Mouse (Mus musculus) MEL (cell line): ENCODE measurements around the gene Fcho1. TPM values are rescaled to one million over a fixed set of nuclear protein-coding genes. Genes with fewer than 3 reads are reported as not detected.

Experiments used
- DNase-seq: peaks from one replicate; pipeline ENCODE4 v3.0.0; 2011; ENCODE audit warnings: low read depth, low spot score
- H3K27ac ChIP-seq: 2 replicates; pipeline ENCODE4 v1.5.1; 2012; ENCODE audit warnings: low read depth, mild to moderate bottlenecking, control low read depth, low read length, moderate library complexity; ENCODE audit not compliant: control insufficient read depth
- H3K27me3 ChIP-seq, 2 experiments: fragments of 150-350 bp in 1 of 2; sonication (generic) in 1 of 2; 2 replicates each; pipeline ENCODE4 v1.6.1; 2012; ENCODE audit warnings: low read length in 2 of 2, mild to moderate bottlenecking in 2 of 2, improper control_type of control experiment in 1 of 2, moderate library complexity in 1 of 2; ENCODE audit not compliant: insufficient read depth in 2 of 2, control insufficient read depth in 1 of 2
- H3K36me3 ChIP-seq, 2 experiments: 2 replicates each; pipeline ENCODE4 v1.6.1; 2012 to 2014; ENCODE audit warnings: low read length in 2 of 2, improper control_type of control experiment in 1 of 2, inconsistent platforms in 1 of 2, mild to moderate bottlenecking in 1 of 2; ENCODE audit not compliant: insufficient read depth in 2 of 2, control insufficient read depth in 1 of 2
- H3K4me1 ChIP-seq, 2 experiments: fragments of 150-350 bp in 1 of 2; sonication (generic) in 1 of 2; 2 replicates each; pipeline ENCODE4 v1.6.1; 2012; ENCODE audit warnings: low read length in 2 of 2, improper control_type of control experiment in 1 of 2, mild to moderate bottlenecking in 1 of 2; ENCODE audit not compliant: insufficient read depth in 2 of 2, control insufficient read depth in 1 of 2
- H3K4me3 ChIP-seq, 2 experiments: fragments of 150-350 bp in 1 of 2; sonication (generic) in 1 of 2; 2 replicates each; pipeline ENCODE4 v1.5.1; 2012; ENCODE audit warnings: low read depth in 2 of 2, low read length in 2 of 2, mild to moderate bottlenecking in 2 of 2, moderate library complexity in 2 of 2, control low read depth in 1 of 2, improper control_type of control experiment in 1 of 2; ENCODE audit not compliant: control insufficient read depth in 1 of 2, insufficient read depth in 1 of 2
- H3K79me2 ChIP-seq: 2 replicates; pipeline ENCODE4 v1.6.1; 2012; ENCODE audit warnings: mild to moderate bottlenecking, low read length, moderate library complexity; ENCODE audit not compliant: control insufficient read depth, poor library complexity, insufficient read depth
- H3K9ac ChIP-seq: 2 replicates; pipeline ENCODE4 v1.6.1; 2012; ENCODE audit warnings: low read depth, mild to moderate bottlenecking, control low read depth, low read length, moderate library complexity; ENCODE audit not compliant: control insufficient read depth, poor library complexity, severe bottlenecking
- H3K9me3 ChIP-seq: fragments of 150-350 bp; sonication (generic); replicated peaks from 2 replicates; pipeline ENCODE4 v1.6.1; 2012; ENCODE audit warnings: mild to moderate bottlenecking, low read length, improper control_type of control experiment, moderate library complexity; ENCODE audit not compliant: insufficient read depth
- CTCF ChIP-seq, 3 experiments: IDR thresholded peaks in 2 of 3; conservative IDR thresholded peaks in 1 of 3; 2 replicates each; pipeline ENCODE4 v1.5.1; 2011 to 2012; ENCODE audit warnings: low read length in 3 of 3, low read depth in 2 of 3, mild to moderate bottlenecking in 2 of 3, improper control_type of control experiment in 1 of 3, inconsistent platforms in 1 of 3, mixed read lengths in 1 of 3, moderate library complexity in 1 of 3; ENCODE audit not compliant: control insufficient read depth in 1 of 3, insufficient read depth in 1 of 3, poor library complexity in 1 of 3, severe bottlenecking in 1 of 3
- ETS1 ChIP-seq: IDR thresholded peaks from 2 replicates; pipeline ENCODE4 v1.6.1; 2012; ENCODE audit warnings: low read depth, mild to moderate bottlenecking, inconsistent platforms, low read length, improper control_type of control experiment, moderate library complexity
- GABPA ChIP-seq: IDR thresholded peaks from 2 replicates; pipeline ENCODE4 v1.6.1; 2012; ENCODE audit warnings: low read depth, mild to moderate bottlenecking, inconsistent platforms, low read length, improper control_type of control experiment, moderate library complexity
- HCFC1 ChIP-seq: IDR thresholded peaks from 2 replicates; pipeline ENCODE4 v1.6.1; 2012; ENCODE audit warnings: low read depth, mild to moderate bottlenecking, inconsistent platforms, low read length, improper control_type of control experiment, moderate library complexity
- MAFK ChIP-seq: IDR thresholded peaks from 2 replicates; pipeline ENCODE4 v1.6.1; 2011; ENCODE audit warnings: low read depth, mild to moderate bottlenecking, low read length, improper control_type of control experiment, borderline replicate concordance
- MAZ ChIP-seq: IDR thresholded peaks from 2 replicates; pipeline ENCODE4 v1.6.1; 2012; ENCODE audit warnings: low read depth, mild to moderate bottlenecking, inconsistent platforms, low read length, improper control_type of control experiment
- MYB ChIP-seq: IDR thresholded peaks from 2 replicates; pipeline ENCODE4 v1.6.1; 2011; ENCODE audit warnings: mild to moderate bottlenecking, low read depth, low read length, improper control_type of control experiment
- MYC ChIP-seq: IDR thresholded peaks from 2 replicates; pipeline ENCODE4 v1.6.1; 2011; ENCODE audit warnings: low read depth, mild to moderate bottlenecking, low read length, improper control_type of control experiment, moderate library complexity
- NRF1 ChIP-seq: IDR thresholded peaks from 2 replicates; pipeline ENCODE4 v1.6.1; 2014; ENCODE audit warnings: low read depth, mild to moderate bottlenecking, inconsistent platforms, low read length, improper control_type of control experiment, moderate library complexity; ENCODE audit not compliant: poor library complexity, insufficient read depth, severe bottlenecking
- POLR2A ChIP-seq, 2 experiments: IDR thresholded peaks; 2 replicates each; pipeline ENCODE4 v1.6.1; 2011 to 2012; ENCODE audit warnings: low read length in 2 of 2, mild to moderate bottlenecking in 2 of 2, control low read depth in 1 of 2, improper control_type of control experiment in 1 of 2, low read depth in 1 of 2, moderate library complexity in 1 of 2; ENCODE audit not compliant: control insufficient read depth in 1 of 2, insufficient read depth in 1 of 2, poor library complexity in 1 of 2
- RAD21 ChIP-seq: IDR thresholded peaks from 2 replicates; pipeline ENCODE4 v1.6.1; 2011; ENCODE audit warnings: mild to moderate bottlenecking, low read depth, low read length, improper control_type of control experiment
- RCOR1 ChIP-seq: IDR thresholded peaks from 2 replicates; pipeline ENCODE4 v1.6.1; 2012; ENCODE audit warnings: low read depth, mild to moderate bottlenecking, inconsistent platforms, low read length, improper control_type of control experiment
- SIN3A ChIP-seq: IDR thresholded peaks from 2 replicates; pipeline ENCODE4 v1.6.1; 2012; ENCODE audit warnings: low read length, improper control_type of control experiment, inconsistent platforms
- SMC3 ChIP-seq: IDR thresholded peaks from 2 replicates; pipeline ENCODE4 v1.6.1; 2011; ENCODE audit warnings: low read depth, low read length, improper control_type of control experiment
- TAL1 ChIP-seq: IDR thresholded peaks from 2 replicates; pipeline ENCODE4 v1.6.1; 2012; ENCODE audit warnings: mild to moderate bottlenecking, inconsistent platforms, low read length, moderate library complexity, mixed read lengths
- TBP ChIP-seq: IDR thresholded peaks from 2 replicates; pipeline ENCODE4 v1.8.0; 2011; ENCODE audit warnings: low read depth, low read length, improper control_type of control experiment
- TCF12 ChIP-seq: IDR thresholded peaks from 2 replicates; pipeline ENCODE4 v1.6.1; 2014; ENCODE audit warnings: low read depth, mild to moderate bottlenecking, inconsistent platforms, low read length, improper control_type of control experiment, moderate library complexity
- USF1 ChIP-seq: IDR thresholded peaks from 2 replicates; pipeline ENCODE4 v1.6.1; 2014; ENCODE audit warnings: low read depth, mild to moderate bottlenecking, inconsistent platforms, low read length, improper control_type of control experiment, moderate library complexity
- USF2 ChIP-seq, 2 experiments: IDR thresholded peaks; 2 replicates each; pipeline ENCODE4 v1.6.1; 2011 to 2012; ENCODE audit warnings: improper control_type of control experiment in 2 of 2, low read length in 2 of 2, borderline replicate concordance in 1 of 2, inconsistent platforms in 1 of 2, low read depth in 1 of 2, mild to moderate bottlenecking in 1 of 2; ENCODE audit not compliant: insufficient read depth in 1 of 2
- polyA plus RNA-seq, 2 experiments: library from polyadenylated mRNA; stranded (reverse) in 1 of 2; unstranded in 1 of 2; fragments of >175 nt in 1 of 2; fragments of >200 nt in 1 of 2; gene quantifications; 2 replicates each; pipeline versions ENCODE4 v1.2.1 to v1.2.4; 2012; ENCODE audit warnings: low replicate concordance in 2 of 2, low read depth in 1 of 2; ENCODE audit not compliant: insufficient read length in 2 of 2, insufficient read depth in 1 of 2, missing spikeins in 1 of 2
- total RNA-seq: library from RNA; depleted of rRNA; stranded (reverse); fragments of 300-350 nt; gene quantifications from 2 replicates; pipeline ENCODE4 v1.2.3, GENCODE M21; 2012; rRNA removed

Fcho1 gene
- 2.3 and 3.7 TPM in 2 replicates for total RNA-seq
- 1 to 10 TPM in 1 of 2 experiments, not detected in 1; 6.8 TPM for polyA plus RNA-seq

GRCm38 (mm10) chr8:71725122-71725924, at the start of gene Fcho1:
Gene Fcho1 (minus strand): TSS chr8:71725716.
- TF ChIP-seq NRF1 (peak; percentile 31; the same call in 1 of the 2 replicates), HCFC1 (peak; percentile 50; the same call in 1 of the 2 replicates), TAL1 (no peak), RAD21 (no peak), SMC3 (no peak), USF2 (IDR thresholded peaks at IDR 0.05; ENCODE audit: borderline replicate concordance in 1 of 2, insufficient read depth in 1 of 2, low read depth in 1 of 2, low read length in 2 of 2) (no peak), SIN3A (peak; percentile 26), MAFK (no peak), TBP (no peak)
- TF ChIP-seq, all 39 proteins: peak for 3
- Histone ChIP-seq H3K27ac (no peak within 1 kb of the TSS), H3K27me3 (no peaks in the 10 kb centered on the region), H3K36me3 (no peaks in the 10 kb centered on the region), H3K9ac (peak within 1 kb of the TSS; percentile 65), H3K9me3 (no peaks in the 10 kb centered on the region), H3K79me2 (no peaks in the 10 kb centered on the region), H3K4me3 (peak within 1 kb of the TSS; percentile 62 to 69), H3K4me1 (peaks cover 0 to 3% of the 10 kb centered on the region in 2 experiments; a peak in 2 of 4 replicates)
- peak; percentile 91 for DNase-seq

GRCm38 (mm10) chr8:71771336-71771735, 45.8 kb upstream of the Fcho1 start:
- H3K4me3 ChIP-seq = no peak overlapping the region
- no peak for DNase-seq
- H3K4me1 ChIP-seq = no peaks in the 10 kb centered on the region
- no peak overlapping the region for H3K27ac ChIP-seq
- TF ChIP-seq RCOR1 = no peak
- no peak for TF ChIP-seq ETS1
- no peak for TF ChIP-seq MYC
- TF ChIP-seq POLR2A (IDR thresholded peaks at IDR 0.05; ENCODE audit: control insufficient read depth in 1 of 2, insufficient read depth in 1 of 2, low read depth in 1 of 2, low read length in 2 of 2, poor library complexity in 1 of 2) = no peak
- TF ChIP-seq TCF12 = no peak
- TF ChIP-seq MYB = no peak
- no peak for TF ChIP-seq GABPA
- TF ChIP-seq TAL1 = no peak
- no peak for TF ChIP-seq MAZ
- no peak for TF ChIP-seq USF2 (IDR thresholded peaks at IDR 0.05; ENCODE audit: borderline replicate concordance in 1 of 2, insufficient read depth in 1 of 2, low read depth in 1 of 2, low read length in 2 of 2)
- TF ChIP-seq CTCF (IDR thresholded peaks at IDR 0.05 in 2 of 3, conservative IDR thresholded peaks at IDR 0.05 in 1 of 3; ENCODE audit: control insufficient read depth in 1 of 3, insufficient read depth in 1 of 3, low read depth in 2 of 3, low read length in 3 of 3, poor library complexity in 1 of 3, severe bottlenecking in 1 of 3) = no peak
- TF ChIP-seq USF1 = no peak
- TF ChIP-seq, all 39 proteins: peak for 0
- Histone ChIP-seq H3K79me2 (no peaks in the 10 kb centered on the region), H3K36me3 (no peaks in the 10 kb centered on the region), H3K9me3 (no peaks in the 10 kb centered on the region), H3K9ac (no peak overlapping the region), H3K27me3 (no peaks in the 10 kb centered on the region)
